Mouse (Mus musculus) forebrain, embryonic 14.5 days (tissue): ENCODE measurements around the gene Trmt13. TPM values are rescaled to one million over a fixed set of nuclear protein-coding genes. Genes with fewer than 3 reads are reported as not detected.

Experiments used
- ATAC-seq: fragments of 200-750 bp; cut with Nextera tagmentation; 2 replicates; pipeline ENCODE4 v1.8.0; 2017; ENCODE audit warnings: mild to moderate bottlenecking, moderate library complexity
- DNase-seq: peaks from one replicate; pipeline ENCODE4 v3.0.0-alpha.2; 2015; ENCODE audit warnings: low spot score
- H3K27ac ChIP-seq: fragments of 300-500 bp; sonication (generic); 2 replicates; pipeline ENCODE4 v1.5.1; 2014; ENCODE audit warnings: low read depth, mild to moderate bottlenecking, control low read depth, low read length, moderate library complexity
- H3K27me3 ChIP-seq: fragments of 300-500 bp; sonication (generic); replicated peaks from 2 replicates; pipeline ENCODE4 v1.6.1; 2014; ENCODE audit warnings: low read length, control low read depth, mixed read lengths; ENCODE audit not compliant: control insufficient read depth, insufficient read depth
- H3K36me3 ChIP-seq: fragments of 300-500 bp; sonication (generic); 2 replicates; pipeline ENCODE4 v1.6.1; 2014; ENCODE audit warnings: low read length, control low read depth; ENCODE audit not compliant: control insufficient read depth, insufficient read depth
- H3K4me1 ChIP-seq: fragments of 300-500 bp; sonication (generic); 2 replicates; pipeline ENCODE4 v1.6.1; 2014; ENCODE audit warnings: antibody characterized with exemption, low read length, control low read depth; ENCODE audit not compliant: control insufficient read depth, insufficient read depth
- H3K4me2 ChIP-seq: fragments of 300-500 bp; sonication (generic); 2 replicates; pipeline ENCODE4 v1.6.1; 2014; ENCODE audit warnings: mild to moderate bottlenecking, control low read depth, low read length
- H3K4me3 ChIP-seq: fragments of 300-500 bp; sonication (generic); 2 replicates; pipeline ENCODE4 v1.5.1; 2014; ENCODE audit warnings: low read depth, low read length, control low read depth
- H3K9ac ChIP-seq: fragments of 300-500 bp; sonication (generic); 2 replicates; pipeline ENCODE4 v1.6.1; 2014; ENCODE audit warnings: mild to moderate bottlenecking, low read length, control low read depth, moderate library complexity
- H3K9me3 ChIP-seq: fragments of 300-500 bp; sonication (generic); replicated peaks from 2 replicates; pipeline ENCODE4 v1.6.1; 2016; ENCODE audit warnings: low read length, control low read depth, mixed read lengths; ENCODE audit not compliant: control insufficient read depth
- WGBS: fragments of 180-500 bp; shearing (Covaris S2); extraction: QIAGEN DNeasy Blood & Tissue Kit; methylation state at CpG from one replicate; pipeline ENCODE4 v1.1.7; 2014; 5-methylcytosine and 5-hydroxymethylcytosine counted together
- polyA plus RNA-seq: library from polyadenylated mRNA; unstranded; fragments of >200 nt; fragmentation: Nextera tagmentation; extraction: Ambion mirVana; gene quantifications from 2 replicates; pipeline ENCODE4 v1.2.1, GENCODE M21; 2014

The Trmt13 gene
- polyA plus RNA-seq, 1 experiment from 2014 or later: 14.1 TPM

- no peak overlapping the region for H3K4me3 ChIP-seq
- H3K9me3 ChIP-seq: no peaks in the 10 kb centered on the region
- H3K4me1 ChIP-seq: peaks cover 5% of the 10 kb centered on the region; the same call in 1 of the 2 replicates
- no peak overlapping the region for H3K27ac ChIP-seq
- ATAC-seq: no peak
- no peak overlapping the region for H3K9ac ChIP-seq
- DNase-seq: no peak
- WGBS: 69% methylated on average over 5 of the region's 5 CpGs
- H3K36me3 ChIP-seq: peaks cover 3% of the 10 kb centered on the region; the same call in 1 of the 2 replicates
- H3K27me3 ChIP-seq: no peaks in the 10 kb centered on the region
- no peak overlapping the region for H3K4me2 ChIP-seq
These were observed 39.0 kb upstream of the Trmt13 start for GRCm38 (mm10) chr3:116653278-116653945.

DNA sequence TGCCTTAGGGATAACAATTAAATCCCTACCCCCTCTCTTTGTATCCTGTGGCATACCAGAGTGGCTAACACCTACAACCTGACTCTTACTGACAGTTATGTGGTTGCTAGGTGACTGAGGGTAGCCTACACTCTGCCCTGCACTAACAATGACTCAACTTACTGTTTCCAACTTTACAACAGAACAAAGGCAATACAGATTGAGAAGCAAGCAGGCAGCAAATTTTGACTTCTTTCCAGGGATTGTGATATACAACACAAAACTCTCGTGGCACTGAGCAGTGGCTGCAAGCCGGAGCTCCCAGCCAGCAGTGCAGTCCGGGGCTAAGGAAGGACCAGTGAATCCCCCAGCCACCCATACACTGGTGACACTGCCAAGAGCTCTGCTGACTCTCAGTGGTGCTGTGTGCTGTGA, 37.7 kb upstream of the Trmt13 start:
- no peak overlapping the region for H3K4me2 ChIP-seq
- H3K27ac ChIP-seq: no peak overlapping the region
- peaks cover 5% of the 10 kb centered on the region; the same call in 1 of the 2 replicates for H3K4me1 ChIP-seq
- no peaks in the 10 kb centered on the region for H3K9me3 ChIP-seq
- H3K4me3 ChIP-seq: no peak overlapping the region
- ATAC-seq (peak; percentile 58), DNase-seq (peak; percentile 23)
- H3K9ac ChIP-seq: no peak overlapping the region
- H3K27me3 ChIP-seq: no peaks in the 10 kb centered on the region
- H3K36me3 ChIP-seq: peaks cover 7% of the 10 kb centered on the region
- 57% methylated on average over 3 of the region's 3 CpGs for WGBS

DNA sequence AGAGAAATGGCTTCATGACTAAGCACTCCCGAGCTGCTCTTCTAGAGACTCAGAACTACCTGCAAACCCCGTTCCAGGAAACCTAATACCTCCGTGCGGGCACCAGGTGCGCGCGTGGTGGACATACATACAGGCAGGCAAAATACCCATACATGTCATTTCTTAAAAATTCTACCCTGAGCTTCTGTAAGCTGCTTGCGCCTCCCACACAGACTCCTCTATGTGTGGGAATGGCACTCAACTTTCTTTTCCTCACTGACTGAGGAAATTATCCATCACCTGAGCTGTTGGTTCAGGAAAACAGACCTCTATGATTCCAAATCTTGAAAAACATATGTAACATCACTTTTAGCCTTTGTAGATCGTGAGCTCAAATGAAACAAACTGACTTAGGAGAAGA, 36.3 kb upstream of the Trmt13 start:
- no peak for ATAC-seq
- no peak overlapping the region for H3K9ac ChIP-seq
- H3K36me3 ChIP-seq: peaks cover 18% of the 10 kb centered on the region
- DNase-seq: no peak
- no peak overlapping the region for H3K27ac ChIP-seq
- 96% methylated on average over 9 of the region's 9 CpGs for WGBS
- H3K4me2 ChIP-seq: no peak overlapping the region
- H3K9me3 ChIP-seq: no peaks in the 10 kb centered on the region
- peaks cover 5% of the 10 kb centered on the region; the same call in 1 of the 2 replicates for H3K4me1 ChIP-seq
- no peak overlapping the region for H3K4me3 ChIP-seq
- H3K27me3 ChIP-seq: no peaks in the 10 kb centered on the region

GRCm38 (mm10) chr3:116648805-116649204, 34.4 kb upstream of the Trmt13 start:
- no peak overlapping the region for H3K9ac ChIP-seq

GRCm38 (mm10) chr3:116646387-116646786, 32.0 kb upstream of the Trmt13 start:
- Histone ChIP-seq H3K36me3 (peaks cover 54% of the 10 kb centered on the region), H3K4me3 (no peak overlapping the region), H3K27ac (no peak overlapping the region), H3K4me1 (no peaks in the 10 kb centered on the region), H3K4me2 (no peak overlapping the region), H3K9me3 (no peaks in the 10 kb centered on the region), H3K9ac (no peak overlapping the region), H3K27me3 (no peaks in the 10 kb centered on the region)
- DNase-seq: no peak
- 96% methylated on average over 1 of the region's 1 CpGs for whole genome bisulfite sequencing
- no peak for ATAC-seq

More at GRCm38 (mm10) chr3:116648805-116649204, 34.4 kb upstream of the Trmt13 start:
- ATAC-seq: no peak
- peaks cover 34% of the 10 kb centered on the region for H3K36me3 ChIP-seq
- 96% methylated on average over 7 of the region's 7 CpGs for WGBS
- no peaks in the 10 kb centered on the region for H3K27me3 ChIP-seq
- H3K9me3 ChIP-seq: no peaks in the 10 kb centered on the region
- no peak overlapping the region for H3K27ac ChIP-seq
- peaks cover 5% of the 10 kb centered on the region; the same call in 1 of the 2 replicates for H3K4me1 ChIP-seq
- H3K4me2 ChIP-seq: no peak overlapping the region
- no peak overlapping the region for H3K4me3 ChIP-seq
- DNase-seq: no peak

GRCm38 (mm10) chr3:116642373-116642772, 28.0 kb upstream of the Trmt13 start:
- ATAC-seq: no peak
- Histone ChIP-seq H3K4me2 (no peak overlapping the region), H3K4me3 (no peak overlapping the region), H3K27me3 (no peaks in the 10 kb centered on the region), H3K27ac (no peak overlapping the region), H3K4me1 (no peaks in the 10 kb centered on the region), H3K36me3 (peaks cover 84% of the 10 kb centered on the region), H3K9me3 (no peaks in the 10 kb centered on the region), H3K9ac (no peak overlapping the region)
- WGBS: 92% methylated on average over 2 of the region's 2 CpGs
- no peak for DNase-seq

DNA sequence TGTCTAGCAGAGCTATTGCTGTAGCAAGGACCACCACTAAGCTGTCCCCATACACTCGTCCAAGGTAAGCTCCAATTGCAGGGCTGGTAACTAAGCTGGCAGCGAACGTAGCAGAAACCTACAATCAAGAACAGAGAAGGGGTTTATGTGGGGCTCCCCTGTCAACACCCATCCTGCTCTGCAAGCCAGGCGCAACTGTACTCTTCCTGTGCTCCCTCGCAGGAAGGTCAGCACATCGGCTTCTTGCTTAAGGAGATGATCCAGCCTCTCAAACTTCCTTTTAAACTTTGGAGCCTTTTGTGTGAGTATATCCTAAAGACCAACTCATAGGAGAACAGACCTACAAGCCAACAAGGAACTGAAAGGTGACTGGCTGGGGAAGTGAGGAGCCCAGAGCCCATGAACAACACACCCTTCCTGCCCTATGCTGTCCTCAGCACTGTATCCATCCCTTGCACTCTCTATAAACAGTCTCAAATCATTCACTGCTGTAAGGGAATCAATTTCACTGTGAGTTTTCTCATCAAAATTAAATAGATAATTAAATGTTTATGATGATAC, 27.5 kb upstream of the Trmt13 start:
- DNase-seq (no peak), ATAC-seq (no peak)
- H3K9me3 ChIP-seq: no peaks in the 10 kb centered on the region
- no peaks in the 10 kb centered on the region for H3K4me1 ChIP-seq
- H3K27me3 ChIP-seq: no peaks in the 10 kb centered on the region
- H3K27ac ChIP-seq: no peak overlapping the region
- H3K9ac ChIP-seq: no peak overlapping the region
- 95% methylated on average over 6 of the region's 6 CpGs for whole genome bisulfite sequencing
- H3K36me3 ChIP-seq: peaks cover 86% of the 10 kb centered on the region
- no peak overlapping the region for H3K4me2 ChIP-seq
- no peak overlapping the region for H3K4me3 ChIP-seq

- H3K27me3 ChIP-seq: no peaks in the 10 kb centered on the region
- peaks cover 82% of the 10 kb centered on the region for H3K36me3 ChIP-seq
- H3K4me1 ChIP-seq: no peaks in the 10 kb centered on the region
- H3K27ac ChIP-seq: no peak overlapping the region
- no peak overlapping the region for H3K4me2 ChIP-seq
- H3K4me3 ChIP-seq: no peak overlapping the region
- H3K9ac ChIP-seq: no peak overlapping the region
- DNase-seq (no peak), ATAC-seq (no peak)
- H3K9me3 ChIP-seq: no peaks in the 10 kb centered on the region
- 75% methylated on average over 1 of the region's 1 CpGs for WGBS
These were observed 25.6 kb upstream of the Trmt13 start for GRCm38 (mm10) chr3:116640024-116640423.

GRCm38 (mm10) chr3:116638572-116638971, 24.2 kb upstream of the Trmt13 start:
- ATAC-seq (no peak), DNase-seq (no peak)
- 93% methylated on average over 7 of the region's 7 CpGs for WGBS
- Histone ChIP-seq H3K9me3 (no peaks in the 10 kb centered on the region), H3K9ac (no peak overlapping the region), H3K27me3 (no peaks in the 10 kb centered on the region), H3K4me2 (no peak overlapping the region), H3K27ac (no peak overlapping the region), H3K4me3 (no peak overlapping the region), H3K4me1 (no peaks in the 10 kb centered on the region), H3K36me3 (peaks cover 85% of the 10 kb centered on the region)
